Mouse (Mus musculus): Measurements from ENCODE around the gene Slit3.

Gene Slit3

DNA sequence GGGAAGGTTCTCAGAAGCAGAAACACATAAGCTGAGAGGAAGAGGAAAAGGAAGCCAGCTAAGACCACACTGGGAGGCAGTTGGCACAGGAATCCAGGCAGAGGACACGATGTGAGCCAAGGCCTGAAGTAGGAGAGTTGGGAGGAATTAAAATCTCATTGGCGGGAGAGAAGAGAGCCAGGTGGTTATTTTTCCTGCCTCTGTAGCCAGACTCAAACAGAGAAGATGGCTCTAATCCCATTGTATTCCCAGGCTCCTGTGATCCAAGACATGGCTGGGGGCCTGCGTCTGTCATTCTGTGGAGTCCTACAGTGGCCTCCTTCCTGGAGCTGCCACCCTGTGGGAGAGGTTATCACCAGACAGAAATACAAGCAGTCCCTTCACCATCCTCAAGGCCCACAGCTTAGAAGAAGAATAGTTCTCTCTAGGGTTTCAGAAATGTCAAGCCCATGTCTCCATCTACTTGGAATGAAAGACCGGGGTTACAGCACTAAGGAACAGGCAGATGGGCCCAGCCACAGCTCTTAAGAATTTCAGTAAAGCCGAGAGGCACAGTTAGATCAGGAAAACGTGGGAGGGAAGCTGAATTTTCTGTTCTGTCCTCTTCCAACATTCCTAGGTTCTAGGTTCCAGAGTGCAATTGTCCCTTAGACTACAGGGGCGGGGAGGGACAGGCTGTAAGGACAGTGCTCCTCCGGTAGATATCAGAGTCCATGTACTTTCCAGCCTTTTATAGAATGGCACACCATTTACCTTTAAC, 183.4 kb downstream of the Slit3 start:
- no peak for DNase-seq (ENCODE audit: low read depth, low spot score)

DNA sequence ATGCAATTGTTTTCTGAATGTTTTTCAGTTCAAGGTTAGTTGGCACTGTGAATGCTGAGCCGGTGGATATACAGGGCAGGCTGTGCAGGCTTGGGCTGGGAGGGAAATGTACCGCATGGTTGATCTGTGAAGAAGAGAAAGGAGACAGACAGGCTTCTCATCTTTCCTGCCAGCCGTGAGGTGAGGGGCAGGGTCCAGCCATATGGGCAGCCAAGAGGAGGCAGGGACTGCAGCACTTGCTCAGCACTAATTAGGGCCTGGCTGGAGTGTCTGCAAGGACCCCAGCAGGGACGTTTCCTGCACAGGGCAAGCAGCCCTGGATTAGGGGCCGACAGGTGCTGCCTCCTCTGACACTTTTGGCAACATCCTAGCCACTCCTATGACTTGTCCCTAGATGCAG, 184.1 kb downstream of the Slit3 start:
- DNase-seq (ENCODE audit: low read depth, low spot score) = no peak

DNA sequence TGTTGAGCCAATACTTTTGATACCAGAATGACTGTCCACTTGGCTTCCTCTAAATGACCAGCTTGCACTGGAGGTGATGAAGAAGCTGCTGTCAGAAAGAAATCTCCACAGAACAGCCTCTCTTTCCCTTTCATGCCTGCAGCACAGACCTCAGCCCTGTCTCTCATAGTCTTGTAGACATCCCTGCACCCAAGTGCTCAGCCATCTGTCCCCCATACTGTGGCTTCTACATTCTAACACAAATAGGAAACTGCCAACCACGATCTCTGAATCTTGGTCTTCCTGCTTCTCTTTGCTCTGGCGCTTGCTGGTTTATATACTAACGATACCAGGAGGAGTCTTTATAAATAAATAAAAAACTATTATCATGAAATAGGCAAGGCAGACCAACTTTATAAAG, 184.9 kb downstream of the Slit3 start:
- DNase-seq (ENCODE audit: low read depth, low spot score) = no peak

DNA sequence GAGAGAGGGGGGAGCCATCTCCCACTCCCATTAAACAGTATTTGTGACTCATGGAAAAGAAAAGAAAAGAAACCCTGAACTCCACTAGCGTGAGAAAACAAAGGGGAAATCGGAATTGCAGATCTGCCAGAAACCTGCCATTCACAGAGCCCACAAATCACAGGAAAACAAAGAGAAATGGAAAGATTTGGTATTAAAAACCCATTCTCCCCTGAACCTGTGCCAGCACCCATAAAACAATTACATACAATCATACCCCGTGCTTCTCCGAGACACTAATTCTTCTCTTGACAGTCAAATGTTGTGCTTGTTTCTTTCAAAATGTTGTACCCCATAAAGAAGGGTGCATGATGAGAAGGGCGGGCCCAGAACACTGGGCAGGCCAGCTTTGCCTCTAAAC, 185.9 kb downstream of the Slit3 start:
- no peak for DNase-seq (ENCODE audit: low read depth, low spot score)

DNA sequence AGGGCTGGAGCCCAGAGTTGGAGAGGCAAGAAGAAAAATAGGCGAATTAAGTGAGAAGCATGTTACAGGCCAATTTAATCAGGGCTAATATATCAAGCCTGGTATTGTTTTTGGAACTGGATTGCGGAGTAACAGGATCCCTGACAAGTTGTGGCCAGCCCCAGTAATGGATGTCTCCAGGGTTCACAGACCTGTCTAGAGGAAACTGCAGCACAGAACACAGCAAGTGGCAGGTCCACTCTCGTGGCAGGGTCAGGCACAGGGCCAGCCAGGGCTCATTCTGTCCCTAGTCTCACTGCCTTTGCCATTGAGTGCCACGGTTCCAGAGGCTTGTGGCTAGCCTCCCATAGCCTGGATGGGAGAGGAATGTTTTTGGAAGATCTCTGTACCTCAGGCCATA, 187.0 kb downstream of the Slit3 start:
- DNase-seq (ENCODE audit: low read depth, low spot score) = no peak

DNA sequence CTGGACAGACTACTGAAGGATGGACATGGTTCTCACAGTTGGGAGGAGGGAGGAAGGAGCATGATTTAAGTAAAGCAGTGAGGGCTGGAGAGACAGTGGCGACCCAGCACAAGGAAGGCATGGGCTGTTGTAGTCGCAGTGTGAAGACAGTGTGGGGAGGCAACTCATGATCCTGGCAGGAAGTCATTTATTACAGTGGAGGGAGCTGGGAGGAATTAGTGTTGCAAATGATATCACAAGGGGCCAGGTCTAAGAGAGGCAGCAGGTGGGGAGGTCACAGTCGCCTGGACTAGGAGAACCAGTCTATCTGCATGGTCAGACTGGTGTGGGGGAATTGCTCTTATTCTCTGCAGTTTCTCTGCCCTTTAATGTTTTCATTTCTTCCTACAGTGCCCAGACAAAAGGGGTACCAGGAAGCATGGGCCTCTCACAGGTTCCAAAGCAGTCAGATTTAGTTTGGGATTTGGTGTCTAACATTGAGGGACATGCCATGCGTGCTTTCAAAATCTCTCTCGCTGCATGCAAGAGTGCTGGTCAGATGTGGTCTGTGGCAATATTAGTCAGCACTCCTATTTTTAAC, 194.5 kb downstream of the Slit3 start:
- DNase-seq (ENCODE audit: low read depth, low spot score) = no peak

DNA sequence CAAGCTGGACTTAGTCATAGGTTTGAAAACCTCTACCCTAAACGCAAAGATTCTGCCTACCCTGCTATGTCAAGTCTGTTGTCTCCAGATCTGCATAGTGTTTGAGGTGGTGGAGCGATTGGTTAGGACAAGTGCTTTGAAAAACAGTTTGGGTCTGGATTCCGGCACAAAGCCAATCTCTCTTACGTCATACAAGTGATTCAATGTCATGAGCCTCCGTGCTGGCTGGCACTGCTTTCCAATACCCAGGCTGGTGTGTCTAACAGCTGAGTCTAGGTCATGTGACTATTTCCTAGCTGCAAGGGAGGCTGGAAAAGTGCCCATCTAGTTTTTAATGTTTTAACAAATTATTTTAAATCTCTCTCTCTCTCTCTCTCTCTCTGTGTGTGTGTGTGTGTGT, 196.2 kb downstream of the Slit3 start:
- DNase-seq (ENCODE audit: low read depth, low spot score) = no peak

DNA sequence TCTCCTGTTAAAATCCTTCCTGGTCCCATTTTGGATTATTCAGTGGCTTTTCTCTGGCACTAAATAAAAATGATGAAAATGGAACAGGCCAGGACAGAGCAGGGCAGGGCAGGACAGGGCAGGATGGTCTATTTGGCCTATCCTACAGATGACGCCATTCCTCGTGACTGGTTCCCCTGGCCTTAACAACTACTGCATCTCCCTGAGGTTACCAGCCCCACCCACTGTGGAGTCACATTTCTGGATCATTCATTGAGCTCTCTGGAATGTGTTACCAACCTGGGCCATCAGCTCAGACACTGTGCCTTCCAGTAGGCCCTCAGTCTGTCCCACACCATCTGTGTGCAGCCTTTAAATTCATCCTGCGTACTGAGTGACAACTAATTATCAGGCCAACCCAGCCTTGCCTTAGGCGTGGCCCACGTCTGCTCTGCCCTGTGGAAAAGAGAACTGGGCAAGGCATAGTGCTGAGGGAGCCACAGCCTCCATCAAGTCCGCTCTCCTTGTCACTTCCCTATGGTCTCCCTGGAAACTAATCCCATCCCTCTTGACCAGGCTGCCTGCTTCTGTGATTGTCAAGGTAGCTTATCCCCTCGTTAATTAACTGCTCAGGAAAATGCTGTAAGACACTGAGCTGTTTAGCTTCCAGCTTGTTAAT, 196.9 kb downstream of the Slit3 start:
- DNase-seq (ENCODE audit: low read depth, low spot score) = peak; percentile 66

DNA sequence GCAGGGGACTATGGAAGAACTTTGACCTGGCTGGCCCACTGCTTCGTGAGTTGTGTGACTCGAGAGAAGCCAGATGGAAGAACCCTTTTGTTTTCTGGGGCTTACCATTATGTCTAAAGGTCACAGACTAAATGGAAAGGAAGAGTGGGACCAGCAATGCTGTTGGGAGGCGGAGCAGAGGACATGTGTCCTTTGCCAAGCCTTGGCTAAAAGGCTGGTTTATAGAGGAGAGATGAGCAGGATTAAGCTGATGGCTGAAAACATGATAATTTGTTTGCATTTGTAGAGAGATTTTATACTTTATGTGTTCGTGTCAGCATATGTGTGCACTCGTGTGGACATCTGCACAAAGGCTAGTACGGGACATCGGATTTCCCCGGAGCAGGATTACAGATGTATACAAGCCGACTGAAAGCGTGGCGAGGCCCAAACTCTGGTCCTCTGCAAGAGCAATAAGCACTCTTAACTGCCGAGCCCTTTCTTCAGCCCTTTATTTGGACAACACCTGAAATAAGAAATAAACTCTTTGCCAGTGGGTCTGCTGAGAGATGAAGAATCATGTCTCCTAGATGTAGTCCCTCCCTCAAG, 197.5 kb downstream of the Slit3 start:
- DNase-seq (ENCODE audit: low read depth, low spot score) = no peak

DNA sequence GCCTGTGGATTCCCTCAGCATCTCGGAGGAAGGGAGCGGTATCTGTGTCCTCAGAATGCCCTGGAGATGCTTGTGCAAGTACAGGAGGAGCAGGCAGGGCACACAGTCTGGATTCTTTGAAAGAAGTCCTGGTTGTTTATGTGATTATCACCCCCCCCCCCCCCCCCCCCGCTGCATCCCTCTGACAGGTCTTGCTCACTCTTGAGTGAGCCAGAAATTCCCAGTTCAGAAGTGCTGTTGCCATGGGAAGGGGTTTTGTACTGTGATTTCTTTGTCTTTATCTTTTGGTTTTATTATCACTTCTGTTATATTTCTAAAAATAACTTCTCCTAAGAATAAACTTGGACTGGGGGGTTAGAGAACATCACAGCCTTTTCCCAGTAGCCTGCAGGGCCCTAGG, 199.5 kb downstream of the Slit3 start:
- no peak for DNase-seq (ENCODE audit: low read depth, low spot score)

DNA sequence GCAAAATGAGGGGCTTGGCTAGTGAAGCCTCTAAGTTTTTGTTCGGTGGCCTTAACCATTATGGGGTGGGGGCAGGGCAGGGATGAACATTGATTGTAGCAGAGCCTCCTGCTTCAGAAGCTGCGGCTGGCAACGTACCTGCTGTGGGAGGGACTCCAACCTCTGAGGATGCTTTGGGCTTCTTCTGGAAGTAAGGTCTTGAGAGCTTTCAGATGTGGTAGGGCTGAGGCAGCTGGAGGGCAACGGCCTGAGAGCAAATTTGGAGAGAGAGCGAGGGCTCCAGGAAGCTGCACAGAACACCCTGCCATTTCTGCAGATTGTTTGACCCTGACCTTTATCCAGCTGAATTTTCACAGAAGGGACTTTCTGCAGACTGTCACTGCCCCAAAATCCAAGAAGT, 203.4 kb downstream of the Slit3 start:
- no peak for DNase-seq (ENCODE audit: low read depth, low spot score)

DNA sequence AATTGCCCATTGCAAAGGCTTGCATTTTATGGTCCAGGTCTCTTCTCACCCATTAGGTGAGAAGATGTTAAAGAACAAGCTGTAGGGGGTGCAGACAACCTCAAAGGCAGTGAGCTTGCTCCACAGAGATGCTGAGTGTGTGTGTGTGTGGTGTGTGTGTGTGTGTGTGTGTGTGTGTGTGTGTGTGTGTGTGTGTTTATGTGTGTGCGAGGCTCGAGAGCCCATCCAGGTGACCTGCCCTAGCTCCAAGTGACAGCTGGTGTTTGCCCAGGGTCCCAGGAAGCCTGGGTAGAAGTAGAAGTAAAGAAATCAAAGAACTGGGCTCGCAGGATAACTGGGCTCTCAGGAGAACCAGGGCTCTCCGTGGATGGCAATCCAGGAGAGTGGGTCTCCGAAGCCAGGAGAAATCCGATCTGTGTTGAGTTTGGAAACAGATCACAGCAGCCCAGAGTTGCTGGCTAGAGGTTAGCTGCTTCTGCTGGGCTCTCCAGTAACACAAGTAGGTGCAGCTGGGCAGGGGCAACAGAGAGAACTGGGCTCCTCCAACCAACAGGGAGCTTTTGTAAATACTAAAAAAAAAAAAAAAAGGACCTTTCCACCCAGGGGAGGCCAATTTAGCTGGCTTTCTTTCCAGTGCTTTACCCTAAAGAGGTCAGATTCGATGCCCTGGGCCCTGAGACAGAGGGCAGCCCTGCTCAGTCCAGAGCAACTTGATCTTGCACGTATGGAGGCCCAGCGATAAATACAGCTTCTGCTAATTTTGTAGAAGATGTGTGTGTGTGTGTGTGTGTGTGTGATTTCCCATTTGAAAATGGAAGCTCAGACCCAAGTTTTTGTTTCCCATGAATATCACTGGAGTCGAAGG, 204.3 kb downstream of the Slit3 start:
- DNase-seq (ENCODE audit: low read depth, low spot score) = no peak

DNA sequence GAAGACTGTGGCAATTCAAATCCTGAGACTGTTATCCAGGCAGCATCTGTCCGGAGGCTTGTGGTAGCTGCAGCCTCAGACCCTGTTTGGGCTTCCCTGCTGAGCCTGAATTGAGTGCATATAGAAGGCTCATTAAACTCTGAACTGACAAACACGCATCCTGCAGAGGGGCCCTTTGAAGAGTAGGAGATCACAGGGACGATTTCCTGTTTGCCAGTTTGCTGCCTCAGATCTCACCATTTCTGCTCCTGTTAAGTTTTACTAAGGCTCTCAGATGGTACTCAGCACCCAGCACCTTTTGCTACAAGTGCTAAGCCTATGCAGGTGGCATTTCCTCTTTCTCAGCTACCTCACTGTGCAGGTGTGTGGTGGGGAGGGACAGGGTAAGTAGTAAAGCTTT, 205.3 kb downstream of the Slit3 start:
- no peak for DNase-seq (ENCODE audit: low read depth, low spot score)

DNA sequence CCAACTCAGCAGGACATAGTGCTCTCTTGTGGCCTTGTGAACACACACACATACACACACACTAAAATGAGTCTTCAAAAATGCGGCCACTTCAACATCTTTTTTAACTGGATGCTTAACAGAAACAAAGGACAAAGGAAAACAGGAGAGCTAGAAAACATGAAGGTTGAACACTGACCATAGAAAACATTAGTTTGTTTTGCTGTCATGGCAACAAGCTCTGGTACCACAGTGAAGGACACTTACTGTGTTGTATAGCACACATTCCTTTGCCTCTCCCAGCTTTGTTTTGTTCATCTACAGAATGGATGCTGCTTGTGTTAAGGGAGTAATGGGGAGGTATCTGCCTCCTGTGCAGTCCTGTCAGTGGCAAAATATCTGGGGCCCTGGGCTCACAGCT, 206.9 kb downstream of the Slit3 start:
- no peak for DNase-seq (ENCODE audit: low read depth, low spot score)

DNA sequence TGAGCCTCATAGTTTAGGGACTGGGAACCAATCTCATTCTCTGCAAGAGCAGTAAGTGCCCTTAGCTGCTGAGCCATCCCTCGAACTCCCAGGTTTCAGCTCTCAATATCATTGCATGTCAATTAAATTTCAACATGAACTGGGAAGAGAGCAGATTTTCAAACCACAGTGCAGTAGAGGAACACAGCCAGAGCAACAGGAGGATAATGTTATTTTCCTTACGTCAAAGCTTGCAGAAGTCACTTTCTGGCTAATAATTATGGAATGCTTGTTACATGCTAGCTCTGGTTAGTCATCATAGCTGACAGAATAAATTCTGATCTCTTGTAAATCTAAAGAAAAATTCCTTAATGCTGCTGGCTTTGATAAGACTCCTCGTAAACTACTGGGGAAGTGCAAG, 210.5 kb downstream of the Slit3 start:
- DNase-seq (ENCODE audit: low read depth, low spot score) = no peak

DNA sequence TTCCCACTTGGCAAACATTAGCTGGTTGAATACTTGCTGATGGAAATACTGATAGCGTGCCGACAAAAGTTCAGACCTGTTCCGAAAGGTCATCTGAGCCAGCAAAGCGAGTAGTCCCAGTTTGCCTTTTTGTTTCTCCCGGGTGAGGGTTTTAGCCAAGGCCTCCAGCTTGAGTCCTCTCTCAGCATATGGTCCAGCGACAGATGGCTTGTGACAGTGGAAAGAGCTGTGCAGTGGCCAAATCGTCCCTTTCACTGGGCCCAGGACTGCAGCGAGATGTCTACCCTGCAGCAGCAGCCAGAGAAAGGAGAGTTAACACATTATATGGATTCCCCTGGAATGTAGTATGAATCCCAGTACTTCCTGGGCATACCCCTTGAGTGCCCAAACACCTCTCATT, 215.5 kb downstream of the Slit3 start:
- no peak for DNase-seq (ENCODE audit: low read depth, low spot score)

DNA sequence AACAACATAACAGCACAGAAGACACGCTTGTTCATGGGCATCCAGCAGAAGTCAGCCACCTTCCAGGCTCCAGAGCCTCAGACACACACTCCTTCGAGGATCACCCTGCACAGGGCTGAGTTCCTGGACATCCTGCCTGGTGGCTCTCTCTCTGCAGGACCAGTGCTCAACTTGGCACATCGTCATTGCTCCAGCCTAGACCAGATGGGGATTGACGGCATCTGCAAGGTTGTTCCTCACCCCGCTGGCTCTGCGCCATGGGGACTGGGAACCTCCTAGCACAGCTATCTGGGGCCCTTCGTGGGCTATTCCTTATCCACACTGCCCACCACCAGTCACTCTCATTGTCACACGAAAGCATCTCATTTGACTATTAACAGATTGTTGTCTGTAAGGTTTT, 216.5 kb downstream of the Slit3 start:
- DNase-seq (ENCODE audit: low read depth, low spot score) = no peak

DNA sequence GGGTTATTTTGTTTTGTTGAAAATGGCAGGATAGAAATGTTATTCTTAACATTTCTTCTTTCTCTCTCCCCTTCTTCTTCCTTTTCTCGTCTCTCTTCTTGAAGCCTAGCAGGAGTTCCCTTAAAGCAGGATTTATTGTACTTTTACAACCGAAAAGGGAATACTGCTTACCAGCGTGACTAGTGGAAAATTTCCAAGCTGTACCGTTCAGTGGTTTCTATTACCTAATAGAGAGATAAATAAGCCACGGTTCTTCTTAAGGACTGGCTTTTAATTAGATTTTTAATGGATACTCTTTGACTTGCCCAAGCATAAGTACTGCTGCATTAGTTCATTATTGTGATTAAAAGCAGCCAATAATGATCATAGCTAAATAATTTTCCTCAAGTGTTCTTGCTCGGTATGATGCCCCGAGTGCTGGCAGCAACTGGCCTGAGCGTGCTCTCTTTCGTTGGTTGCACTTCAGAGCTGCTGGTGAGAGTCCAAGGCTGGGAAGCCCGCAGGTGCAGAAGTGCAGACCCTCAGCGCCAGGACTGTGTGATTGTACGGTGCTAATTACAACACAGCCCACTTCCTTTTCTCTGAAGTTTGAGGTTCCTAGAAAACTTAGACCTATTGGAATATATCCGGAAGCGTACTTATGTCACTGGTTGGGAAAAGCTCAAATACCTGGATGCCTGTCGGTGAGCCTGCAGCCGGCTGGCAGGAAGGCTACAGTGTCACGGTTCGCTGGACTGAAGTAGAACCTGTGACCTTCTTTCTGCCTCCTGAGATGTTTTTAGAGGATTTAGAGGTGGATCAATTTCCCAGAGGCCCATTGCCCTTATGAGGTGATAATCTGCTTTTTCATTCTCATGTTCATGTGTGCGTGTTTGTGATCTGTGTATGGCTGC, 217.1 kb downstream of the Slit3 start:
- no peak for DNase-seq (ENCODE audit: low read depth, low spot score)

DNA sequence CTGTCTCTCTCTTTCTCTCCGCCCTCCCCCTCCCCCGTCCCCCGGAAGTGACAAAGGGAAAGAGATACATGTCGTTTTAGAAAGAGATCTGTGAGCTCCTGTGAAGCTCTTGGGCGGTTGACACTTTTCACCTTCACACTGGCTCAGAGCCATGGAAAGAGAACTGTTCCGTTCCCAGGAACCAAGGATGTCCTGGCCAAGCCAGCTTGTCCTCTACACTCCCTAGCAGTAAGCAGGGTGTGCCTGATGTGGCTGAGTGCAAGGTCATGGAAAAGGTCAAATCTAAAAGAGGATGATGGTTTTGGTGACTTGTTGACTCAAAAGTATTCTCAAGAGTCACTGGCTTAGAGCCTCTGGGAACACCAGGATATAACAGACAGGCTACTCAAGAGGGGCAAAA, 219.7 kb downstream of the Slit3 start:
- DNase-seq (ENCODE audit: low read depth, low spot score) = no peak

DNA sequence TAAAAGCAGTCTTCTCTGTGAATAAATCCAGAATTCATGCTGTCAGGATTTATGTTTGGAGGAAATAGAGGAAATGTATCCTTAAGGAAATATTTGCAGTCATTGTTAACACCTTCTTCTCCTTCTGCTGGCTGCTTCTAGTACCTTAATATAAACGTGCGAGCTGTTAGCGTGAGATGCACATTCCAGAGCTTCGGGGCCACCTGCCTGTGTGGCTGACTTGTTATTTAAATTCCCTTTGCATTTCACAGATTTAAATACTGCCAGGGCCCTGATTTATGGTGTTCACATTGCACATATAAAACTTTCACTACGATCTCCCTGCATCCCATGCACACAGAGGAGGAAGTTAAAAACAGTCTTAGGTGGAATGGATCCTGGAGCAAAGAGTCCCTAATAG, 221.5 kb downstream of the Slit3 start:
- no peak for DNase-seq (ENCODE audit: low read depth, low spot score)
